ENCODE assay signal across 17 mouse cellular contexts in the genomic region with DNA sequence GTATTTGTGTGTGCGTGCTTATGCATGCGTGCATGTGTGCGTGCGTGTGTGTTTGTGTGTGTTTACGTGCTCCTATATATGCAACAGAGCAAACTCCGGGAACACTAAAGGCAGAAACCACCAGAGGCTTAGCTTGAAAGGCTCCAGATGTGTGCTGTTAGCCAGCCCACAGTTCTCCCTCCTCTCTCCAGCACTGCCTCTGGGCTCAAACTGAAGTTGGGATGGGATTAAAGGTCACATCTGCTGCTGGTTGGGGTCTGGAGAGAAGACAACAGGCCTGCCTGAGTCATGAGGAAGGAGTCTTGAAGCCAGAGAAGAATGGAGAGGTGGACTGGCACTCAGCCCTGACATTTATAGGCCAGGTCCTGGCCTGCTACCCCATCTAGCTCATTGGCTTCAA. TPM values are rescaled to one million over a fixed set of nuclear protein-coding genes. Genes with fewer than 3 reads are reported as not detected.
DNase-seq lines count a peak whose midpoint lies in the region; ATAC-seq and TF ChIP-seq lines count a peak whose summit lies in the region.
"Had no signal": no experiment of that assay in that cellular context is flagged by ENCODE, and none has a peak within 500 bp of the region (broad histone marks: within the 10 kb centered on the region; RNA-seq: fewer than 3 reads in every experiment).

No protein-coding gene starts in this region.

- ATAC-seq in lung, embryonic 14.5 days (ENCODE audit: insufficient read depth), result peak; percentile 30; the same call in 1 of the 2 replicates
- peak; percentile 41 for ATAC-seq in embryonic facial prominence, embryonic 11.5 days (replicated peaks; ENCODE audit: insufficient number of reproducible peaks, low FRiP score, low TSS enrichment, low read depth)
- ATAC-seq in limb, embryonic 15.5 days (ENCODE audit: insufficient number of reproducible peaks, low FRiP score, low TSS enrichment, low read depth), result peak; percentile 62; the same call in 1 of the 2 replicates
- ATAC-seq in monocyte, adult 5-6 weeks (replicated peaks; ENCODE audit: insufficient number of reproducible peaks, low FRiP score, low TSS enrichment, poor library complexity, severe bottlenecking), result no peak
- ATAC-seq: forebrain, embryonic 14.5 days; midbrain, embryonic 15.5 days; Patski had no signal

- H3K4me1 ChIP-seq in lung, embryonic 14.5 days (ENCODE audit: insufficient read depth), result peaks cover 22% of the 10 kb centered on the region
- H3K4me1 ChIP-seq in embryonic facial prominence, embryonic 11.5 days (ENCODE audit: control insufficient read depth, insufficient read depth, low read length), result no peaks in the 10 kb centered on the region; the same call in 1 of the 2 replicates
- H3K4me1 ChIP-seq in limb, embryonic 15.5 days, result peaks cover 46% of the 10 kb centered on the region
- H3K4me1 ChIP-seq: midbrain, embryonic 15.5 days had no signal

- H3K9me3 ChIP-seq in lung, embryonic 14.5 days (ENCODE audit: low read depth, low read length), result no peaks in the 10 kb centered on the region
- H3K9me3 ChIP-seq in embryonic facial prominence, embryonic 11.5 days (replicated peaks; ENCODE audit: control insufficient read depth, low read length), result no peaks in the 10 kb centered on the region
- no peaks in the 10 kb centered on the region for H3K9me3 ChIP-seq in limb, embryonic 15.5 days
- H3K9me3 ChIP-seq: liver, embryonic 13.5 days; midbrain, embryonic 15.5 days had no signal

- peak overlapping the region; percentile 84 for H3K27ac ChIP-seq in gastrocnemius, adult 2 months
- peak overlapping the region; percentile 61 for H3K27ac ChIP-seq in lung, embryonic 14.5 days (ENCODE audit: low read depth)
- H3K27ac ChIP-seq in embryonic facial prominence, embryonic 11.5 days (replicated peaks; ENCODE audit: low read depth, low read length), result peak overlapping the region; percentile 69; the same call in 1 of the 2 replicates
- peak overlapping the region; percentile 91 for H3K27ac ChIP-seq in limb, embryonic 15.5 days
- H3K27ac ChIP-seq: liver, embryonic 13.5 days; midbrain, embryonic 15.5 days had no signal

- no peaks in the 10 kb centered on the region for H3K27me3 ChIP-seq in lung, embryonic 14.5 days (ENCODE audit: insufficient read depth, low read length)
- no peaks in the 10 kb centered on the region for H3K27me3 ChIP-seq in embryonic facial prominence, embryonic 11.5 days (ENCODE audit: control insufficient read depth, insufficient read depth, low read length)
- no peaks in the 10 kb centered on the region for H3K27me3 ChIP-seq in limb, embryonic 15.5 days
- H3K27me3 ChIP-seq: liver, embryonic 13.5 days; midbrain, embryonic 15.5 days; Patski had no signal

- H3K4me3 ChIP-seq in gastrocnemius, adult 2 months, result 0 out of 2 replicates have a peak overlapping the region, but pooled peaks have one; percentile 2
- no peak overlapping the region for H3K4me3 ChIP-seq in lung, embryonic 14.5 days (ENCODE audit: low read depth, low read length)
- no peak overlapping the region for H3K4me3 ChIP-seq in embryonic facial prominence, embryonic 11.5 days (ENCODE audit: low read depth, low read length)
- H3K4me3 ChIP-seq in limb, embryonic 15.5 days, result no peak overlapping the region
- H3K4me3 ChIP-seq: liver, embryonic 13.5 days; midbrain, embryonic 15.5 days had no signal

- intact Hi-C loops in gastrocnemius, adult 2 months (cut with DNase I), result no loop called here
- intact Hi-C loops in gastrocnemius, postnatal 14 days (cut with DNase I; ENCODE audit: low total_unique reads), result no loop called here

- H3K4me2 ChIP-seq in lung, embryonic 14.5 days, result no peak overlapping the region
- no peak overlapping the region for H3K4me2 ChIP-seq in embryonic facial prominence, embryonic 11.5 days (ENCODE audit: low read depth, low read length)
- no peak overlapping the region for H3K4me2 ChIP-seq in limb, embryonic 15.5 days
- H3K4me2 ChIP-seq: liver, embryonic 13.5 days; midbrain, embryonic 15.5 days had no signal

- no peak for TF ChIP-seq CTCF in gastrocnemius, adult 2 months (IDR thresholded peaks at IDR 0.05)
- no peak for TF ChIP-seq CTCF in lung, embryonic 14.5 days (IDR thresholded peaks at IDR 0.05; ENCODE audit: low read depth)

- H3K9ac ChIP-seq in lung, embryonic 14.5 days, result no peak overlapping the region
- H3K9ac ChIP-seq in embryonic facial prominence, embryonic 11.5 days (replicated peaks; ENCODE audit: low read length), result no peak overlapping the region
- H3K9ac ChIP-seq in limb, embryonic 15.5 days, result no peak overlapping the region
- H3K9ac ChIP-seq: liver, embryonic 13.5 days; midbrain, embryonic 15.5 days had no signal

- WGBS in lung, embryonic 14.5 days, result 58% methylated on average over 6 of the region's 6 CpGs
- WGBS in embryonic facial prominence, embryonic 11.5 days, result 55% methylated on average over 6 of the region's 6 CpGs
- 55% methylated on average over 6 of the region's 6 CpGs for WGBS in limb, embryonic 15.5 days

- peak; percentile 65 for DNase-seq in gastrocnemius, adult 2 months
- DNase-seq in gastrocnemius, postnatal 14 days, result no peak
- DNase-seq in lung, embryonic 14.5 days, result peak; percentile 60
- no peak for DNase-seq in lung, postnatal 4 days
- DNase-seq in embryonic facial prominence, embryonic 11.5 days (ENCODE audit: low spot score), result peak; percentile 88
- DNase-seq in ovary, postnatal 10 days (ENCODE audit: low spot score), result no peak
- DNase-seq: B cell, adult 2 months; cerebellum, adult 9-10 months; liver, embryonic 13.5 days had no signal

- no peaks in the 10 kb centered on the region for H3K36me3 ChIP-seq in lung, embryonic 14.5 days (ENCODE audit: insufficient read depth)
- H3K36me3 ChIP-seq in embryonic facial prominence, embryonic 11.5 days (replicated peaks; ENCODE audit: control insufficient read depth, insufficient read depth, low read depth, low read length), result no peaks in the 10 kb centered on the region
- H3K36me3 ChIP-seq in limb, embryonic 15.5 days, result no peaks in the 10 kb centered on the region
- H3K36me3 ChIP-seq: liver, embryonic 13.5 days; midbrain, embryonic 15.5 days had no signal

RNA-seq across cellular contexts. Expression of gene S100a5, which starts 2.1 kb away (rescaled TPM):
- 1 to 10 TPM in 1 of 2 experiments, not detected in 1; 2.7 TPM for total RNA-seq in gastrocnemius, adult 2 months (2021)
- not detected for total RNA-seq in gastrocnemius, postnatal 14 days (2021)
- not detected in 2 replicates for polyA plus RNA-seq in lung, embryonic 14.5 days (2014; fragmentation: Nextera tagmentation; extraction: Ambion mirVana)
- polyA plus RNA-seq in embryonic facial prominence, embryonic 11.5 days (2014; fragmentation: Nextera tagmentation; extraction: Ambion mirVana), result not detected in 2 replicates
- not detected in 2 replicates for polyA plus RNA-seq in limb, embryonic 15.5 days (2015; fragmentation: Nextera tagmentation; extraction: Ambion mirVana)
- total RNA-seq in monocyte, adult 5-6 weeks (2017), result not detected in 3 replicates
- total RNA-seq: adrenal gland, postnatal 4 days had no signal
- polyA plus RNA-seq: forebrain, embryonic 14.5 days; heart, embryonic 14.5 days; liver, embryonic 13.5 days; midbrain, embryonic 15.5 days; Patski had no signal

RNA-seq across cellular contexts. Expression of gene S100a4, which starts 2.6 kb away (rescaled TPM):
- total RNA-seq in gastrocnemius, adult 2 months (2021), result 10 to 100 TPM in 1 of 2 experiments, 1 to 10 TPM in 1; 9.5 to 17.4 TPM
- total RNA-seq in gastrocnemius, postnatal 14 days (2021), result 10 to 100 TPM; 11.1 to 16.5 TPM
- polyA plus RNA-seq in lung, embryonic 14.5 days (2014; fragmentation: Nextera tagmentation; extraction: Ambion mirVana), result 3.1 and 3.7 TPM in 2 replicates
- 3.4 and 3.9 TPM in 2 replicates for polyA plus RNA-seq in embryonic facial prominence, embryonic 11.5 days (2014; fragmentation: Nextera tagmentation; extraction: Ambion mirVana)
- polyA plus RNA-seq in limb, embryonic 15.5 days (2015; fragmentation: Nextera tagmentation; extraction: Ambion mirVana), result 21.0 and 29.6 TPM in 2 replicates
- total RNA-seq in monocyte, adult 5-6 weeks (2017), result 562 to 1,115 TPM (median 1,082 TPM) in 3 replicates

RNA-seq across cellular contexts. Expression of gene Gm42674, which starts 4.5 kb away (rescaled TPM):
- not detected for total RNA-seq in gastrocnemius, adult 2 months (2021)
- not detected for total RNA-seq in gastrocnemius, postnatal 14 days (2021)
- polyA plus RNA-seq in lung, embryonic 14.5 days (2014; fragmentation: Nextera tagmentation; extraction: Ambion mirVana), result not detected in 2 replicates
- polyA plus RNA-seq in embryonic facial prominence, embryonic 11.5 days (2014; fragmentation: Nextera tagmentation; extraction: Ambion mirVana), result not detected in 2 replicates
- polyA plus RNA-seq in limb, embryonic 15.5 days (2015; fragmentation: Nextera tagmentation; extraction: Ambion mirVana), result not detected in 2 replicates
- total RNA-seq in monocyte, adult 5-6 weeks (2017), result not detected in 3 replicates
- total RNA-seq: adrenal gland, postnatal 4 days had no signal
- polyA plus RNA-seq: forebrain, embryonic 14.5 days; heart, embryonic 14.5 days; liver, embryonic 13.5 days; midbrain, embryonic 15.5 days; Patski had no signal

RNA-seq across cellular contexts. Expression of gene S100a6, which starts 6.5 kb away (rescaled TPM):
- 100 to 1,000 TPM in 1 of 2 experiments, 10 to 100 TPM in 1; 52.2 to 123 TPM for total RNA-seq in gastrocnemius, adult 2 months (2021)
- total RNA-seq in gastrocnemius, postnatal 14 days (2021), result 10 to 100 TPM; 69.9 to 95.9 TPM
- 84.2 and 100 TPM in 2 replicates for polyA plus RNA-seq in lung, embryonic 14.5 days (2014; fragmentation: Nextera tagmentation; extraction: Ambion mirVana)
- 23.7 and 25.3 TPM in 2 replicates for polyA plus RNA-seq in embryonic facial prominence, embryonic 11.5 days (2014; fragmentation: Nextera tagmentation; extraction: Ambion mirVana)
- 481 and 553 TPM in 2 replicates for polyA plus RNA-seq in limb, embryonic 15.5 days (2015; fragmentation: Nextera tagmentation; extraction: Ambion mirVana)
- 318 to 564 TPM (median 521 TPM) in 3 replicates for total RNA-seq in monocyte, adult 5-6 weeks (2017)

RNA-seq across cellular contexts. Expression of gene S100a2, which starts 16.1 kb away (rescaled TPM):
- not detected for total RNA-seq in gastrocnemius, adult 2 months (2021)
- total RNA-seq in gastrocnemius, postnatal 14 days (2021), result not detected
- polyA plus RNA-seq in lung, embryonic 14.5 days (2014; fragmentation: Nextera tagmentation; extraction: Ambion mirVana), result not detected in 2 replicates
- not detected in 2 replicates for polyA plus RNA-seq in embryonic facial prominence, embryonic 11.5 days (2014; fragmentation: Nextera tagmentation; extraction: Ambion mirVana)
- not detected in 2 replicates for polyA plus RNA-seq in limb, embryonic 15.5 days (2015; fragmentation: Nextera tagmentation; extraction: Ambion mirVana)
- not detected in 3 replicates for total RNA-seq in monocyte, adult 5-6 weeks (2017)
- total RNA-seq: adrenal gland, postnatal 4 days; layer of hippocampus, adult 18-20 months had no signal
- polyA plus RNA-seq: forebrain, embryonic 14.5 days; heart, embryonic 14.5 days; liver, embryonic 13.5 days; midbrain, embryonic 15.5 days; Patski had no signal

Comparison
In these comparisons a context has a peak if more than half of its experiments do, and no peak if none do; other contexts are left out.
1. DNase-seq: peak in gastrocnemius, adult 2 months (single experiment), lung, embryonic 14.5 days (single experiment) and embryonic facial prominence, embryonic 11.5 days (single experiment); none in gastrocnemius, postnatal 14 days (single experiment), lung, postnatal 4 days (0 of 2) and ovary, postnatal 10 days (single experiment).
2. RNA of gene S100a4, which starts 2.6 kb away (total RNA-seq): 562 to 1,115 TPM in monocyte, adult 5-6 weeks; 9.5 to 17.4 TPM in gastrocnemius, adult 2 months and 11.1 to 16.5 TPM in gastrocnemius, postnatal 14 days; every median in the first group is over 10 times any median in the second.
3. Peak in every context shown above with its lines, with median percentiles within 50 percentile points of each other: H3K27ac ChIP-seq.